Mouse (Mus musculus) mouse embryonic stem cell (cell line): Measurements from ENCODE around the gene Kcnma1.

ENCODE experiments used
- in situ Hi-C, 2 experiments: fragments of 300-500 bp; cut with MboI; formaldehyde crosslinking; loops; 1 replicate in 1 of 2; 3 replicates in 1 of 2; pipeline ENCODE4 v1.14.3; 2019 to 2020; ENCODE audit warnings: low sequenced_read_pairs in 2 of 2, low pct_unique_long_range_greater_than_20kb in 1 of 2, mixed read lengths in 1 of 2; ENCODE audit not compliant: unreplicated experiment in 1 of 2

Gene Kcnma1

GRCm38 (mm10) chr14:23645361-23646063 lies 368.8 kb downstream of the Kcnma1 start:
- in situ Hi-C loops: no loop called here

GRCm38 (mm10) chr14:23643162-23643561 lies 371.1 kb downstream of the Kcnma1 start:
- in situ Hi-C loops: no loop called here

GRCm38 (mm10) chr14:23640665-23641064 lies 373.6 kb downstream of the Kcnma1 start:
- in situ Hi-C loops: no loop called here

- in situ Hi-C loops: no loop called here
Measured at GRCm38 (mm10) chr14:23638078-23638695, 376.1 kb downstream of the Kcnma1 start.

GRCm38 (mm10) chr14:23635903-23636302 lies 378.4 kb downstream of the Kcnma1 start:
- in situ Hi-C loops: no loop called here

- in situ Hi-C loops: no loop called here
Measured at GRCm38 (mm10) chr14:23633011-23633595, 381.2 kb downstream of the Kcnma1 start.

GRCm38 (mm10) chr14:23626925-23627324 lies 387.4 kb downstream of the Kcnma1 start:
- in situ Hi-C loops: no loop called here

GRCm38 (mm10) chr14:23626114-23626513 lies 388.2 kb downstream of the Kcnma1 start:
- in situ Hi-C loops: no loop called here

GRCm38 (mm10) chr14:23625436-23625835 lies 388.9 kb downstream of the Kcnma1 start:
- in situ Hi-C loops: no loop called here

GRCm38 (mm10) chr14:23624455-23624854 lies 389.8 kb downstream of the Kcnma1 start:
- in situ Hi-C loops: no loop called here

GRCm38 (mm10) chr14:23620685-23621084 lies 393.6 kb downstream of the Kcnma1 start:
- in situ Hi-C loops: no loop called here

- in situ Hi-C loops: no loop called here
Measured at GRCm38 (mm10) chr14:23618973-23619372, 395.3 kb downstream of the Kcnma1 start.

- in situ Hi-C loops: no loop called here
Measured at GRCm38 (mm10) chr14:23618081-23618480, 396.2 kb downstream of the Kcnma1 start.

GRCm38 (mm10) chr14:23610054-23610453 lies 404.2 kb downstream of the Kcnma1 start:
- in situ Hi-C loops: no loop called here

- in situ Hi-C loops: no loop called here
Measured at GRCm38 (mm10) chr14:23605740-23606139, 408.6 kb downstream of the Kcnma1 start.

- in situ Hi-C loops: no loop called here
Measured at GRCm38 (mm10) chr14:23602937-23603336, 411.4 kb downstream of the Kcnma1 start.

GRCm38 (mm10) chr14:23602054-23602453 lies 412.2 kb downstream of the Kcnma1 start:
- in situ Hi-C loops: no loop called here

- in situ Hi-C loops: loop anchor here (25.0 kb wide), 1 partner anchor 418 kb away; the partner anchor contains the start of gene Kcnma1 (in 2 of the 2)
Measured at GRCm38 (mm10) chr14:23594629-23595028, 419.7 kb downstream of the Kcnma1 start.

GRCm38 (mm10) chr14:23592826-23593447 lies 421.4 kb downstream of the Kcnma1 start:
- in situ Hi-C loops: loop anchor here (25.0 kb wide), 1 partner anchor 419 kb away; the partner anchor contains the start of gene Kcnma1 (in 2 of the 2)
